Mouse (Mus musculus) limb, embryonic 14.5 days (tissue): ENCODE results near the gene Alkbh7. TPM values are rescaled to one million over a fixed set of nuclear protein-coding genes. Genes with fewer than 3 reads are reported as not detected.

ENCODE experiments used
- ATAC-seq: fragments of 200-750 bp; cut with Nextera tagmentation; 2 replicates; pipeline ENCODE4 v1.8.0; 2017; ENCODE audit warnings: low read depth, moderate number of reproducible peaks, moderate TSS enrichment; ENCODE audit not compliant: low FRiP score
- DNase-seq: peaks from one replicate; pipeline ENCODE4 v3.0.0-alpha.2; 2015; ENCODE audit warnings: low spot score
- H3K27ac ChIP-seq: fragments of 300-500 bp; sonication (generic); replicated peaks from 2 replicates; pipeline ENCODE4 v1.5.1; 2014; ENCODE audit warnings: low read depth, mild to moderate bottlenecking, low read length, moderate library complexity, mixed read lengths
- H3K27me3 ChIP-seq: fragments of 300-500 bp; sonication (generic); 2 replicates; pipeline ENCODE4 v1.6.1; 2014; ENCODE audit warnings: low read length, mixed read lengths; ENCODE audit not compliant: control insufficient read depth, insufficient read depth
- H3K36me3 ChIP-seq: fragments of 300-500 bp; sonication (generic); 2 replicates; pipeline ENCODE4 v1.6.1; 2014; ENCODE audit warnings: mild to moderate bottlenecking, low read length, moderate library complexity, mixed read lengths; ENCODE audit not compliant: control insufficient read depth, insufficient read depth
- H3K4me1 ChIP-seq: fragments of 300-500 bp; sonication (generic); 2 replicates; pipeline ENCODE4 v1.6.1; 2014; ENCODE audit warnings: antibody characterized with exemption, low read length, mixed read lengths; ENCODE audit not compliant: control insufficient read depth, insufficient read depth
- H3K4me2 ChIP-seq: fragments of 300-500 bp; sonication (generic); replicated peaks from 2 replicates; pipeline ENCODE4 v1.6.1; 2014; ENCODE audit warnings: low read depth, mild to moderate bottlenecking, low read length, moderate library complexity; ENCODE audit not compliant: severe bottlenecking
- H3K4me3 ChIP-seq: fragments of 300-500 bp; sonication (generic); replicated peaks from 2 replicates; pipeline ENCODE4 v1.5.1; 2014; ENCODE audit warnings: low read length
- H3K9ac ChIP-seq: fragments of 300-500 bp; sonication (generic); 2 replicates; pipeline ENCODE4 v1.6.1; 2014; ENCODE audit warnings: mild to moderate bottlenecking, low read depth, low read length, moderate library complexity; ENCODE audit not compliant: severe bottlenecking
- H3K9me3 ChIP-seq: fragments of 300-500 bp; sonication (generic); 2 replicates; pipeline ENCODE4 v1.6.1; 2016; ENCODE audit warnings: low read length; ENCODE audit not compliant: control insufficient read depth
- POLR2A ChIP-seq: fragments of 200-500 bp; IDR thresholded peaks from 2 replicates; pipeline ENCODE4 v1.8.0; 2012; ENCODE audit warnings: inconsistent platforms, mild to moderate bottlenecking, moderate library complexity, borderline replicate concordance; ENCODE audit not compliant: insufficient read depth, insufficient read length; ENCODE audit errors: extremely low read depth
- WGBS: fragments of 180-500 bp; shearing (Covaris S2); extraction: QIAGEN DNeasy Blood & Tissue Kit; methylation state at CpG from one replicate; pipeline ENCODE4 v1.1.7; 2014; 5-methylcytosine and 5-hydroxymethylcytosine counted together
- polyA plus RNA-seq, 2 experiments: library from polyadenylated mRNA; depleted of rRNA in 1 of 2; stranded (reverse) in 1 of 2; unstranded in 1 of 2; fragments of >200 nt; fragmentation: Nextera tagmentation in 1 of 2; extraction: Ambion mirVana in 1 of 2; gene quantifications; 2 replicates each; pipeline versions ENCODE4 v1.2.1 to v1.2.3; 2012 to 2014

Alkbh7 gene
- polyA plus RNA-seq, 2 experiments: 25.1 to 40.6 TPM

DNA sequence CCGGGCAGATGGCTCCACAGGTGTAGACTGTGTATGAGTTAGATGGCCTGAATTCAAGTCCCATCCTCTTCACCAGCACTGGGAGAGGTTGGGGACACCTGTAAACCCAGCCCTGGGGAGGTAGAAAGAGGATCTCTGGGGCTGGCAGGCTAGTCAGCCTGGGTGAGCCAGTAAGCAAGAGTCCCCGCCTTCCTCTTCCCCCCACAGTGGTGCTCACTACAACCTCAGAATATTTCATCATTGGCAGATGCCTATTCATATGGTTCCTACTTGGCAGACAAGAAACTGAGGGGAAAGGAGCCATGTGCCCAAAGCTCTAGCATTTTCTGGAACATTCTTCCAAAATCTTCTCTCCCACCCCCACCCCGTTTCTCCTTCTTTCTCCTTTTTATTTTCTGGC lies 51.7 kb downstream of the Alkbh7 start:
- H3K4me2 ChIP-seq: no peak overlapping the region
- no peaks in the 10 kb centered on the region for H3K27me3 ChIP-seq
- H3K36me3 ChIP-seq: peaks cover 9% of the 10 kb centered on the region
- WGBS: 100% methylated on average over 3 of the region's 3 CpGs
- no peak for TF ChIP-seq POLR2A
- no peak overlapping the region for H3K4me3 ChIP-seq
- H3K4me1 ChIP-seq: no peaks in the 10 kb centered on the region
- H3K9ac ChIP-seq: no peak overlapping the region
- no peaks in the 10 kb centered on the region for H3K9me3 ChIP-seq
- no peak for DNase-seq
- ATAC-seq: no peak
- H3K27ac ChIP-seq: no peak overlapping the region

Other genes with a start within 250 kb of the Alkbh7 start
- 24.1 and 36.7 TPM in 2 replicates for gene Nrtn, start 239.8 kb upstream of the Alkbh7 start, polyA plus RNA-seq (2012; rRNA removed)
- gene Nrtn, start 239.8 kb upstream of the Alkbh7 start, polyA plus RNA-seq (2014; fragmentation: Nextera tagmentation; extraction: Ambion mirVana): 31.9 and 36.5 TPM in 2 replicates
- 107 and 144 TPM in 2 replicates for gene Dus3l, start 232.6 kb upstream of the Alkbh7 start, polyA plus RNA-seq (2012; rRNA removed)
- 43.6 and 44.4 TPM in 2 replicates for gene Dus3l, start 232.6 kb upstream of the Alkbh7 start, polyA plus RNA-seq (2014; fragmentation: Nextera tagmentation; extraction: Ambion mirVana)
- 4.5 and 5.0 TPM in 2 replicates for gene Prr22, start 227.1 kb upstream of the Alkbh7 start, polyA plus RNA-seq (2012; rRNA removed)
- 0.58 and 0.97 TPM in 2 replicates for gene Prr22, start 227.1 kb upstream of the Alkbh7 start, polyA plus RNA-seq (2014; fragmentation: Nextera tagmentation; extraction: Ambion mirVana)
- 8.2 and 12.1 TPM in 2 replicates for gene Rfx2, start 166.3 kb upstream of the Alkbh7 start, polyA plus RNA-seq (2012; rRNA removed)
- gene Rfx2, start 166.3 kb upstream of the Alkbh7 start, polyA plus RNA-seq (2014; fragmentation: Nextera tagmentation; extraction: Ambion mirVana): 4.2 and 4.5 TPM in 2 replicates
- 0.03 TPM in 1 of 2 replicates, not detected in the other for gene Acsbg2, start 122.9 kb upstream of the Alkbh7 start, polyA plus RNA-seq (2012; rRNA removed)
- gene Acsbg2, start 122.9 kb upstream of the Alkbh7 start, polyA plus RNA-seq (2014; fragmentation: Nextera tagmentation; extraction: Ambion mirVana): not detected in 2 replicates
- gene 1700061G19Rik, start 121.9 kb upstream of the Alkbh7 start, polyA plus RNA-seq (2012; rRNA removed): 0.03 and 0.08 TPM in 2 replicates
- gene 1700061G19Rik, start 121.9 kb upstream of the Alkbh7 start, polyA plus RNA-seq (2014; fragmentation: Nextera tagmentation; extraction: Ambion mirVana): 0.26 TPM in 2 replicates
- 98.3 and 132 TPM in 2 replicates for gene Mllt1, start 61.9 kb upstream of the Alkbh7 start, polyA plus RNA-seq (2012; rRNA removed)
- gene Mllt1, start 61.9 kb upstream of the Alkbh7 start, polyA plus RNA-seq (2014; fragmentation: Nextera tagmentation; extraction: Ambion mirVana): 34.5 and 36.3 TPM in 2 replicates
- gene Acer1, start 15.2 kb upstream of the Alkbh7 start, polyA plus RNA-seq (2012; rRNA removed): 1.0 and 1.5 TPM in 2 replicates
- 1.4 and 5.6 TPM in 2 replicates for gene Acer1, start 15.2 kb upstream of the Alkbh7 start, polyA plus RNA-seq (2014; fragmentation: Nextera tagmentation; extraction: Ambion mirVana)
- 139 and 177 TPM in 2 replicates for gene Clpp, start 7.0 kb upstream of the Alkbh7 start, polyA plus RNA-seq (2012; rRNA removed)
- 150 and 155 TPM in 2 replicates for gene Clpp, start 7.0 kb upstream of the Alkbh7 start, polyA plus RNA-seq (2014; fragmentation: Nextera tagmentation; extraction: Ambion mirVana)
- gene Pspn, start 2.7 kb downstream of the Alkbh7 start, polyA plus RNA-seq (2012; rRNA removed): not detected in 2 replicates
- not detected in 2 replicates for gene Pspn, start 2.7 kb downstream of the Alkbh7 start, polyA plus RNA-seq (2014; fragmentation: Nextera tagmentation; extraction: Ambion mirVana)
- gene Gtf2f1, start 13.9 kb downstream of the Alkbh7 start, polyA plus RNA-seq (2012; rRNA removed): 37.4 and 68.5 TPM in 2 replicates
- gene Gtf2f1, start 13.9 kb downstream of the Alkbh7 start, polyA plus RNA-seq (2014; fragmentation: Nextera tagmentation; extraction: Ambion mirVana): 54.1 and 60.1 TPM in 2 replicates
- 0.05 TPM in 1 of 2 replicates, not detected in the other for gene Gm17949, start 14.1 kb downstream of the Alkbh7 start, polyA plus RNA-seq (2012; rRNA removed)
- gene Gm17949, start 14.1 kb downstream of the Alkbh7 start, polyA plus RNA-seq (2014; fragmentation: Nextera tagmentation; extraction: Ambion mirVana): 0.22 and 0.26 TPM in 2 replicates
- 115 and 151 TPM in 2 replicates for gene Khsrp, start 34.2 kb downstream of the Alkbh7 start, polyA plus RNA-seq (2012; rRNA removed)
- 49.5 and 56.6 TPM in 2 replicates for gene Khsrp, start 34.2 kb downstream of the Alkbh7 start, polyA plus RNA-seq (2014; fragmentation: Nextera tagmentation; extraction: Ambion mirVana)
- 0.13 and 0.18 TPM in 2 replicates for gene Slc25a41, start 44.3 kb downstream of the Alkbh7 start, polyA plus RNA-seq (2012; rRNA removed)
- gene Slc25a41, start 44.3 kb downstream of the Alkbh7 start, polyA plus RNA-seq (2014; fragmentation: Nextera tagmentation; extraction: Ambion mirVana): 0.17 and 0.26 TPM in 2 replicates
- 5.5 and 6.6 TPM in 2 replicates for gene Crb3, start 61.8 kb downstream of the Alkbh7 start, polyA plus RNA-seq (2012; rRNA removed)
- gene Crb3, start 61.8 kb downstream of the Alkbh7 start, polyA plus RNA-seq (2014; fragmentation: Nextera tagmentation; extraction: Ambion mirVana): 4.6 and 8.3 TPM in 2 replicates
- gene Slc25a23, start 62.5 kb downstream of the Alkbh7 start, polyA plus RNA-seq (2012; rRNA removed): 26.3 and 32.9 TPM in 2 replicates
- 5.7 and 8.3 TPM in 2 replicates for gene Slc25a23, start 62.5 kb downstream of the Alkbh7 start, polyA plus RNA-seq (2014; fragmentation: Nextera tagmentation; extraction: Ambion mirVana)
- 2.0 and 2.5 TPM in 2 replicates for gene Dennd1c, start 81.2 kb downstream of the Alkbh7 start, polyA plus RNA-seq (2012; rRNA removed)
- gene Dennd1c, start 81.2 kb downstream of the Alkbh7 start, polyA plus RNA-seq (2014; fragmentation: Nextera tagmentation; extraction: Ambion mirVana): 0.97 and 1.9 TPM in 2 replicates
- gene Tubb4a, start 90.4 kb downstream of the Alkbh7 start, polyA plus RNA-seq (2012; rRNA removed): 10.3 and 14.2 TPM in 2 replicates
- 8.8 and 10.1 TPM in 2 replicates for gene Tubb4a, start 90.4 kb downstream of the Alkbh7 start, polyA plus RNA-seq (2014; fragmentation: Nextera tagmentation; extraction: Ambion mirVana)
- 10.6 and 11.3 TPM in 2 replicates for gene Tnfsf9, start 108.0 kb downstream of the Alkbh7 start, polyA plus RNA-seq (2012; rRNA removed)
- gene Tnfsf9, start 108.0 kb downstream of the Alkbh7 start, polyA plus RNA-seq (2014; fragmentation: Nextera tagmentation; extraction: Ambion mirVana): 6.8 and 7.4 TPM in 2 replicates
- gene Cd70, start 152.4 kb downstream of the Alkbh7 start, polyA plus RNA-seq (2012; rRNA removed): not detected in 2 replicates
- gene Cd70, start 152.4 kb downstream of the Alkbh7 start, polyA plus RNA-seq (2014; fragmentation: Nextera tagmentation; extraction: Ambion mirVana): not detected in 2 replicates
- 0.17 and 0.20 TPM in 2 replicates for gene Tnfsf14, start 196.8 kb downstream of the Alkbh7 start, polyA plus RNA-seq (2012; rRNA removed)
- gene Tnfsf14, start 196.8 kb downstream of the Alkbh7 start, polyA plus RNA-seq (2014; fragmentation: Nextera tagmentation; extraction: Ambion mirVana): not detected in 2 replicates
- 0.85 and 1.6 TPM in 2 replicates for gene C3, start 230.8 kb downstream of the Alkbh7 start, polyA plus RNA-seq (2012; rRNA removed)
- 0.46 and 0.52 TPM in 2 replicates for gene C3, start 230.8 kb downstream of the Alkbh7 start, polyA plus RNA-seq (2014; fragmentation: Nextera tagmentation; extraction: Ambion mirVana)